Mouse (Mus musculus): Measurements from ENCODE around the gene Kiss1.

Kiss1 gene

DNA sequence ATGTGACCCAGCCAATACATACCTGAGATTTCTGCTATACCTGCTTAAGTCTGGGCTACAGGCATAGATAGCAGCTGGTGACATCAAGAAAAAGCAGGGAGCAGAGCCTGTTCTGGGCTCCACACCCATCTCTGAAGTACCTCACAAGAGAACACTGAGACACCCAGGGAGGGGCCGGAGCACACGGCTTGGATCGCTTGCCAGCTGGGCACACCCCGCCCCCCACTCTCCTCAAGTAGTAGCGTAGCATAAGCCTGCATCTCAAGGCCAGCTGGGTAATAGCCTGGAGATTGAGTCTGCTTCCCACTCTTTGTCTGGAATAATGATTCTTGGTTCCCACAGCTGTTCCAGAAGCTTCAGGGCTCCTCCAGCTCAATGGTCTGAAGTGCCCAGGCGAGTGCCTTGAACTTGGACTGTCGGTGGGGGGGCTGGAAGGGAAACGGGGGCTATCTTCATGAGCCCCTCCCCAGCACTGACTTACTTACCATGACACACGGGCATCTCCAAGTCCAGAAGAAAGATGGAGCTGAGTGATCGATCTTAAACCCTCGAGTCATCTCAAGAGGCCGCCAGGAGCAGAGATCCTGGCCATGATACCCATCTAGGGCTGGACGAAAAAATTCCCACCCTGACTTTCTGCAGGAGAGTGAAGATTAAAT, at the start of gene Kiss1:
Kiss1 (plus strand) TSS at position 609 of the 659 bp plus-strand sequence.
- peak; percentile 83 for DNase-seq

GRCm38 (mm10) chr1:133274163-133274562, 47.5 kb upstream of the Kiss1 start:
- DNase-seq, result no peak

- no peak for DNase-seq
Measured at GRCm38 (mm10) chr1:133276983-133277382, 44.7 kb upstream of the Kiss1 start.

- DNase-seq, result no peak
Measured at GRCm38 (mm10) chr1:133278539-133278938, 43.1 kb upstream of the Kiss1 start.

- DNase-seq, result no peak
Measured at GRCm38 (mm10) chr1:133278946-133279631, 42.6 kb upstream of the Kiss1 start.

DNA sequence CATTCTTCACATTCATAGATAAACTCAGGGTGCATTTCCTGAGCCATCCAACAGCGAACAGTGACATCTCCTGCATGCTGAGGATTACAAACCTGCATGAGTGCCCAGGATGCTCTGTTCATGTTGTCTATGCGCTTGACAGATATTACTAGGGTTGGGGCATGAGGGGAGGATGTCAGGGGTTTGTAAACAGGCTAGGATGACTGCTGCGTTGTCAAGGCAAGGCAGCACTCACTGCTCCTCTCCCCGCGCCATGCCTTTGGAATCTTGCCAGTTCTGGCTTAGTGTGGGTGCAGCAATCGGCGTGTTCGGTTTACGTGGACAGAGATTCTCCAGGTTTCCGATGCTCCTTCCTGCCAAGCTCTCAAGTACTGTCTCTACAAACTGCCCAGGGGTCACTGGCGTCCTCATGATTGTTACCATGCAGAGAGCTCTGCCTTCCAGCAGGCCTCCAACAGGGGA, 42.0 kb upstream of the Kiss1 start:
- no peak for DNase-seq

GRCm38 (mm10) chr1:133280537-133280936, 41.1 kb upstream of the Kiss1 start:
- DNase-seq, result no peak

DNA sequence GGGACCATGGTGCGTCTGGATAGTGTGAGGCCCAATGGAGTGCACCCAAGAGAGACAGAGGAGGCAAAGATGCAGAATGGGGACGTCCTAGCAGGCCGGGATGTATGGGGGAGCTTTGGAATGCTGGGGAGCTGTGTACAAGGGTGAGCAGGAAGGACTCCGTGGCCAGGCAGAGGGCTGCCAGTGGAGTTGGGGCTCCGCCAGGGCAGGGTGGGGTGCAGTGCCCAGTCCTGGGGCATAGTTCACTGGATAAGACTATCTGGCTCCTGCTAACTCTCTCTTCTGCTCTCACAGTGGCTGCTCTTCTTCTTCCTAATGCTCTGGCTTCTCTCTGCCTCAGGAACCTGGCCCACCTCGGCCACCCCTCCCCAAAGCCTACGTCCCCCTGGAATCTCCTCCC, 35.8 kb upstream of the Kiss1 start:
- DNase-seq, result no peak

- no peak for DNase-seq
Measured at GRCm38 (mm10) chr1:133287051-133287450, 34.6 kb upstream of the Kiss1 start.

DNA sequence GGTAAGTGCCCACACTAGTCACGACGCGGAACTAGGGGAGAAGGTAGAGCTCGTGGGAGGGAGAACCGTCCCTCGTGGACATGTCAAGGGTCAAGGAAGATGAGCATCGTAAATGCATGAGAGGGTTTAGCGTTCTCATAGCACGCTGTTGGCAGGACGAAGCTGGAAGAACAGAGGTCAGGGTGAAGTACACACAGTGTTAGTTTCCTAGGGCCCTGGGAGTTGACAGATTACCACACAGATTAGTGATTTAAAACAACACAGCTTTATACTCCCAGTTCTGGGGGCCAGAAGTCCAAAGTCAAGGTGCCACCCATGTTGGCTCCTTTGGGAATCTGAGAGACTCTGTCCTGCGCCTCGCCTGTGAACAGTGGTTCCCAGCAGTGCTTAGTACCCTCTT, 33.8 kb upstream of the Kiss1 start:
- DNase-seq, result no peak

DNA sequence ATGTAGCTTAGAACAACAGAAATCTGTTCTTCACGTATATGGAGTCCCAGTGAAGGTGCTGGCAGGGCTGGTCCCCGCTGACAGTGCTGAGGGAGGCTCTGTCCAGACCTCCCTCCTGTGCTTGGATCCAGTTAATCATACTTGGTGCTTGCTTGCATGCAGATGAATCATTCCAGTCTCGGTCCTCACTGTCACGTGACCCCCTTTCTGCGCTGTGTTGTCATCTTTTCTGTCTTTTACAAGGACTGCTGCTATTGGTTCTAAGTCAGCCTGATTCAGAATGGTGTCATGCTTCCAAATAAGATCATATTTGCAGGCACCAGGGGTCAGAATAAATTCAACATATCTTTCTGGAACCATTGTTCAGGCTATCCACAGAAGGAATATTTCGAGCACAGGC, 29.8 kb upstream of the Kiss1 start:
- DNase-seq, result no peak

- DNase-seq, result peak; percentile 79
Measured at GRCm38 (mm10) chr1:133292608-133293007, 29.1 kb upstream of the Kiss1 start.

DNA sequence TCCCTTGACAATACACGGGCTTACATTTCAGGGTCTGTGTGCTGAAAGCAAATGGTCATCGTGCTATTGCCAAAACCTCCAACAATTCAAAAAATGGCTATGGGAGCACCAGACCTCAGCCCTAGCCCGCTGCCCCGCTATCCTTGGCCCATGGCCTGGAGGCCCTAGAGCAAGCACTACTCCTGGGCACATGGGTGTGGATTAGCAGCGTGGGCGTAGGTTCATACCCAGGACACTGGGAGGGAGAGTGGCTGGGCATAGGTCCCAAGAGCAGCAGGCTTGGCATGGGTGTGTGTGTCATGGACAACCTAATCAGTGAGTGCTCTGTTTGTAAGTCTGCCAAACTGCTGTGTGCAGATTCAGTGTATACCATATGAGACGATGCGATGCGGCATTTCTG, 25.3 kb upstream of the Kiss1 start:
- peak; percentile 66 for DNase-seq

GRCm38 (mm10) chr1:133298816-133299215, 22.9 kb upstream of the Kiss1 start:
- DNase-seq, result no peak

GRCm38 (mm10) chr1:133302540-133302939, 19.1 kb upstream of the Kiss1 start:
- peak; percentile 80 for DNase-seq

DNA sequence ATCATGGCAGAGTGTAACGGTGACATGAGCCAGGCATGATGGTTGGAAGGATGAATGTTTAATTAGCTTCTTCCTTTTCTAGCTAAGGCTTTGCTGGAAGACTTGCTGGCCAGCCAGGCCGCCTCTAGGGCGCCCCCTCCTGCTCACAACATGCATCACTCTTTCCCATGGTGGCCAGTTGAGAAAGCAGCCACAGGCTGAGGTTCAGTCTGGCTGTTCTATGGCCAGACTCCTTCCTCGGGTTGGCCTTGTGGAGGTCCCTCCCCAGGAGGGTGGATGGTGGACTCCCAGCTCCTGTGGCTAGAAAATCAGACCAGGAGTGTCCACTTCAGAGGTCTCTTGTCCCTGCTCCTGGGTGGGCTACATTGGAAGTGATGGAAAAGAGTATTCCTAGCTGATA, 14.8 kb upstream of the Kiss1 start:
- peak; percentile 85 for DNase-seq

DNA sequence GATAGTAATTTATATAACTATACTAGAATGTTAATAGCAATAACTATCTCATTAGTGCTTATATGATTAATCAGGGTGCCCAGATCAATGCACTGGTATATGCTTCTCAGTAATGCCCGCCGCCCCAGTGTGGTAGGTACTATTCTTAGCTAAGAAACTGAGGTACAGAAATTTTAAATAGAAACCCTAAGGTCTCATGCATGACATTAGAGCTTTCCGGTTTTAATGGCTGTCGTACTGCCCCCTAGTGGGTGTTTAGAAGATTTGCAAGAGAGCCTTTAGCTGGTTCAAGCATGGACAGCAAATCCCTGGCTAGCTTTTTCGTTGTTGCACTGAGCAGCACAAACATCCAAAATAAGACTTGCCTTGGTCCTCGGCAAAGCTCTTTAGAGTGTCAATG, 14.4 kb upstream of the Kiss1 start:
- peak; percentile 39 for DNase-seq

GRCm38 (mm10) chr1:133309652-133310267, 11.9 kb upstream of the Kiss1 start, which contains the start of gene Golt1a:
TSS of gene Golt1a (plus strand) at chr1:133309800.
- DNase-seq, result peak; percentile 68

DNA sequence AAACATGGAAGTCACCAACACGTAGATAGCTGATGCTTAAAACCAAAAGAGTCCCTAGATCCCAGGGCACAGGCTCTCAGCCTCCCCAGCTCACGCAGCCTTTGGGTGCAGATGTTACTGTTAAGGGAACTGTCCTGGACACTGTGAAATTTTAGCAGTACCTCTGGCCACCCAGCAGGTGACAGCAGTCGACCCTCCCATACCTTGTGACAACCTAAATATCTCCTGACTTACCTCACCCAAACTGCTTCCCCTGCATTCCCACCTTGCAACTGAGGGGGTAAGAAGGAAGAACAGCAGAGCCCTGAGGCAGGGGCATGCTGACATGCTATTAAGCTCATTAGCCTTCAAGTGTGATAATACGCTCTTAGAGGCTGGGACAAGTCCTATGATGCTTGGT, 10.4 kb upstream of the Kiss1 start:
- DNase-seq, result no peak

GRCm38 (mm10) chr1:133311946-133312345, 9.7 kb upstream of the Kiss1 start:
- no peak for DNase-seq

- DNase-seq, result peak; percentile 78
Measured at GRCm38 (mm10) chr1:133314364-133314763, 7.3 kb upstream of the Kiss1 start.

DNA sequence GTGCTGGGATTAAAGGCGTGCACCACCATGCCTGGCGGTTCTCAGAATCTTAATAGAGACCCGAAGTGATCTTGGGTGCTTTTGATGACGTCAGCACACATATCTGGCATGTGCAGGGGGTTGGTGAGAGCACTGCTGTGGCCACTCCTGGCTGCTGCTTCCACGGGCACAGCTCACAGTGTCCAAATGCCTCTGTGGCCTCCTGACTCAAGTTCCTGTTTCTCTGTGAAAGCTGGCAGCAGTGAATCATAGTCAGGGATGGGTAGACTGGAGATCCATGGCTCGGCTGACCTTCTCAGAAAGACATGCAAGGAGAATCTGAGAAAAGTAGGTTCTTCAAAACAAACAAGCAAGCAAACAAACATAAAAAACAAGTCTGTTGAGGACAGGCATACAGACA, 5.9 kb upstream of the Kiss1 start:
- no peak for DNase-seq

DNA sequence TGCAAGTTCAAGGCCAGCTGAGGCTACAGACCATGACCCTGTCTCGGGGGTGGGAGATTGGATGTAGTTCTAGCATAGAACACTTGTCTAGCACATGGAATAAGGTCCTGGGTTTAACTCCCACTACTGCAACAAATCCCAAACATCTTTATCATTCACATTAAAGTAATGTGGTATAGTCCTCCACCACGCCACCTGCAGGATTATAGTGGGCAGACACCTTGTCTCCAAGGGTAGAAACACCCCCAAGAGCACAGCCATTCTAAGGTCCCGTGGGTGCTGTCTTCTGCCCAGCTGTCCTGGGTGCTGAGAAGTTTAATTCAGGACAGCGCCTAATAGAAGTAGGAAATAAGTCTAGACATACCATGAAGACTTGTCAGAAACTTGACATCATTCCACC, 5.1 kb upstream of the Kiss1 start:
- DNase-seq, result no peak

GRCm38 (mm10) chr1:133317149-133317548, 4.5 kb upstream of the Kiss1 start:
- DNase-seq, result peak; percentile 31
